Mouse (Mus musculus): Measurements from ENCODE around the gene Nfya. TPM values are rescaled to one million over a fixed set of nuclear protein-coding genes. Genes with fewer than 3 reads are reported as not detected.

Nfya gene
- polyA plus RNA-seq, 1 experiment from 2014 or later = 15.9 TPM

DNA sequence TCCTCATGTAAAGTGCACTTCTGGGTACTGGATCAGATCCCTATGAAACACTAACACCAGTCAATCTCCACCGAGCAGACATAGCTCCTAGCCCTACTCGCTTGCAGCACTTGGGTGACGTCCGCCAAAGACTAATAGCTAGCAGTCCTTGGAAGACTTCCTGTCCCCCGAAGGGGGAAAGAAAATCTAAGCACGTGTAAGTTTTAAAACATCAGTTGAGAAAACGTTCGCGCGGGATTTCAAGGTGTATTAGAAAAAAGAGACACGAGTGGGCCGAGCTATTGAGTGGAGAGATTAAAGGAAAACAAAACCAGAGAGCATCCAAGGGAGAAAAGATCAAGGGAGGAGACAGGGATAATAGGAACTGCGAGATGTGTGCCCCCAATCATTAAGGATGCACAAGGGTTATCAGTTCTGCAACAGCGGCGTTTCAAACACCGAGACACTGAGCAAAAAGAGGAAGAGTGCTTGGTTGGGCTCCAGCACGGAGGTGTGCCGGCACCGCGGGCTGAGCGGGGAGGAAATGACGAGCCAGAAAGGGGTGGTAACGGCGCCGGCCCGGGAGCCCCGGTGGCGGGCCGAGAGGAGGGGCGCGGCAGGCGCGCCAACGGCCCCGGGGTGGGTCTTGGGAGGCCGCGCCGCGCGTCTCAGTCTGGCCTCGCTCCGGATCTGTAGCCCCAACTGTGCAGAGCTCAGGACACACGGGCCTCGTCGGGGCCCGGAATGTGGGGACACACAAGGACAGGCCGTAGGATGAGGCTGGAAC is 997 bp downstream of the Nfya start:
- peaks cover 31% of the 10 kb centered on the region for H3K4me1 ChIP-seq (replicated peaks)
- H3K9ac ChIP-seq (replicated peaks) = peak overlapping the region; percentile 99
- H3K9me3 ChIP-seq = no peaks in the 10 kb centered on the region
- ATAC-seq = peak; percentile 53
- peak overlapping the region; percentile 73 for H3K4me2 ChIP-seq (replicated peaks)
- under 1% methylated on average over 47 of the region's 47 CpGs for WGBS
- H3K36me3 ChIP-seq = peaks cover 7% of the 10 kb centered on the region; the same call in 1 of the 2 replicates
- peak overlapping the region; percentile 88 for H3K4me3 ChIP-seq (replicated peaks)
- H3K27me3 ChIP-seq = no peaks in the 10 kb centered on the region
- peak overlapping the region; percentile 100 for H3K27ac ChIP-seq

DNA sequence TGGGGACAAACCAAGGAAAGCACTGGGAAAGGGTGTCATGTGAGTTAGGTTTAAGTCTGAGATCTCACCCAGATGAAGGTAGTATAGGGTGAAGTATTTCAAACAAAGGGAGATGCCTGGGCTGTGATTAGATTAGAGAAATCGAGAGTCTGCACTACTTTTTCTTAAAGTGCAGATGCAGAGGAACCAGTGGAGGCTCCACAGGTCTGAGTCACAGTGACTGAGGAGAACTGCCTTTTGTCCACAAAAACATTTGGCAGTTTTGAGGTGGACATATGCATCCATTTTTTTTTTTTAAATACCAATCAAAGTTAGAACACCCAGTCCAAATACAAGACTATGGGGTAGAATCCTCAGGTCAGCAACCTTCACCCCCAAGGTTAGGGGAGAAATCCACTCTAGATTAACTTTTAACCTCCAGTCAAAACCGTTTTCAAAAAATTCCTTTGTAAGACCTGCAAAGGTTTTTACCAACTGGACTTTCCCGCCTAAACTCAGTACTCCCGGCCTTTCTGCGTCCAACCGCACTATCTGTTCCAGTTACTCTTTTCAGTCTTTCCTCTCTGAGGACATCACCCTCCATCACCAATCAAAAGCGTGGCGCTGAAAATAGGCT is 1.7 kb downstream of the Nfya start:
- Histone ChIP-seq H3K4me1 (replicated peaks) (peaks cover 31% of the 10 kb centered on the region), H3K36me3 (peaks cover 5% of the 10 kb centered on the region; the same call in 1 of the 2 replicates), H3K9ac (replicated peaks) (peak overlapping the region; percentile 99), H3K4me2 (replicated peaks) (peak overlapping the region; percentile 73), H3K27me3 (no peaks in the 10 kb centered on the region), H3K4me3 (replicated peaks) (peak overlapping the region; percentile 88), H3K27ac (peak overlapping the region; percentile 100), H3K9me3 (no peaks in the 10 kb centered on the region)
- WGBS = 11% methylated on average over 8 of the region's 8 CpGs
- ATAC-seq = no peak

DNA sequence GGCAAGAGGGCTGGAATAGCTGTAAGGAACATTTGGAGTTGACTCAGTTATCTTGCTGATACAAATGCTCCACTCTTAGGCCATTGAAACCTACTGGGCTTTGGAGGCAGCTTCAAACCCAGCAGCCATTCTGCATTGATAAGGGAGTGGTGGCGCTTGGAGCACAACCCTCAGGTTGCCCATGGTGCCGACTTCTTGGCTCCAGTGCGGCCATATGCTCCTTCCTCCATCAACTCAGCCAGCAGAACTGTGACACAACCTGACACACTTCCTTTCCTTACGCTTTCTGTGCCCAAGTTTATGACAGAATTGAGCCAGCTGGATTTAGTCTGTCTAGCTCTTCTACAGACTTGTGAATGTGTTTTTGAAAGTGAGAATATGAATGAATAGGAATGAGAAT is 2.6 kb downstream of the Nfya start:
- 93% methylated on average over 4 of the region's 4 CpGs for WGBS
- Histone ChIP-seq H3K27ac (no peak overlapping the region), H3K4me3 (replicated peaks) (no peak overlapping the region), H3K9me3 (no peaks in the 10 kb centered on the region), H3K9ac (replicated peaks) (0 out of 2 replicates have a peak overlapping the region, but pooled peaks have one; percentile 99), H3K27me3 (no peaks in the 10 kb centered on the region), H3K36me3 (no peaks in the 10 kb centered on the region), H3K4me2 (replicated peaks) (peak overlapping the region; percentile 73), H3K4me1 (replicated peaks) (peaks cover 30% of the 10 kb centered on the region)
- ATAC-seq = no peak

DNA sequence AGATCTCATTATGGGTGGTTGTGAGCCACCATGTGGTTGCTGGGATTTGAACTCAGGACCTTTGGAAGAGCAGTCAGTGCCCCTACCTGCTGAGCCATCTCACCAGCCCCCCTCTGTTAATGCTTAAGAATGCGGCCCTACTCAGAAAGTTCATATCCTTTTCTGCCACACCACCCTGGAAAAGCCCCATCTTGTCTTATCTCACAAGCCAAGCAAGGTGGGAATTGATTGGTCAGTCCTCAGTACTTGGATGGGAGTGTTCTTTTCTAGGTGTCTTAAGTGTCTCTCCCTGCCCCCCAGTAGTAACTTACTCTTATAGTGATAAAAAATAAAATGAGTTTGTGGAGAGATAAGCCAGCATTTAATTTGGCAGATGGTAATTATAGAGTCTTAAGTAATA is 5.0 kb downstream of the Nfya start:
- Histone ChIP-seq H3K4me3 (replicated peaks) (no peak overlapping the region), H3K36me3 (peaks cover 7% of the 10 kb centered on the region), H3K9ac (replicated peaks) (no peak overlapping the region), H3K4me1 (replicated peaks) (peaks cover 15% of the 10 kb centered on the region), H3K27ac (no peak overlapping the region), H3K9me3 (no peaks in the 10 kb centered on the region), H3K4me2 (replicated peaks) (no peak overlapping the region), H3K27me3 (no peaks in the 10 kb centered on the region)
- no peak for ATAC-seq
- 79% methylated on average over 1 of the region's 1 CpGs for WGBS

DNA sequence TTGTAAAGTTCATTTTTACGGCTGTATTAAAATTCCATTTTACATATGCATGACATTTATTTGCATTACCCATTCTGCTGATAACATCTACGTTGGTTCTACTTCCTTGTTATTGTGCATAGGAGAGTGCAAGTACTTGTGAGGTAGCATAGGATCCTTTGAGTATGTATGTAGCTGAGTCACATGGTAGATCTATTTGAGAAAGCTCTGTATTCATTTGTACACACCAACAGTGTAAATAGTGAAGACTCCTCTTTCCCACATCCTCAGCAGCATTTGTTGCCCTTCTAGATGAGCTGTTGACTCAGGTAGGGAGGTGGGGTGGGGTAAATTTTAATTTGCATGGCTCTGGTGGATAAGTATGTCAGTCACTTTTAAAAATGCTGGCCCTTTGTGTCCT is 5.9 kb downstream of the Nfya start:
- Histone ChIP-seq H3K4me1 (replicated peaks) (peaks cover 15% of the 10 kb centered on the region), H3K36me3 (peaks cover 15% of the 10 kb centered on the region), H3K4me2 (replicated peaks) (no peak overlapping the region), H3K27ac (no peak overlapping the region), H3K27me3 (no peaks in the 10 kb centered on the region), H3K9ac (replicated peaks) (no peak overlapping the region), H3K4me3 (replicated peaks) (no peak overlapping the region), H3K9me3 (no peaks in the 10 kb centered on the region)
- ATAC-seq = no peak
- WGBS = 94% methylated on average over 2 of the region's 2 CpGs

DNA sequence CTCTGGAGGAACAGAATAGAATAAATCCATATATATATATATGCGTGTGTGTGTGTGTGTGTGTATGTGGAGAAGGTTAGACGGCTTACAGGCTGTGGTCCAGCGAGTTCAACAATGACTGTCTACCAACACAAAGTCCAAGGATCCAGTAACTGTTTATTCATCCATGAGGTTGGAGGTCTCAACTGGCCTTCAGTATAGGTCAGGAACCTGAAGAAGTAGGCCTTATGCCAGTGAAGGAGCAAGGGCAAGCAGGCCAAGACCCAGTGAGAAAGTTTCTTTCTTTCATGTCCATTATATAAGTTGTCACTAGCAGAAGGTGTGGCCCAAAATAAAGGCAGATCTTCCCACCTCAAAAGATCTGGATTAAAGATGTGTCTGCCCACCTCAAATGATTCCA is 7.0 kb downstream of the Nfya start:
- Histone ChIP-seq H3K4me3 (replicated peaks) (no peak overlapping the region), H3K4me1 (replicated peaks) (peaks cover 8% of the 10 kb centered on the region), H3K27me3 (no peaks in the 10 kb centered on the region), H3K36me3 (peaks cover 25% of the 10 kb centered on the region), H3K9me3 (no peaks in the 10 kb centered on the region), H3K27ac (no peak overlapping the region), H3K4me2 (replicated peaks) (no peak overlapping the region), H3K9ac (replicated peaks) (no peak overlapping the region)
- WGBS = 94% methylated on average over 3 of the region's 3 CpGs
- ATAC-seq = no peak

DNA sequence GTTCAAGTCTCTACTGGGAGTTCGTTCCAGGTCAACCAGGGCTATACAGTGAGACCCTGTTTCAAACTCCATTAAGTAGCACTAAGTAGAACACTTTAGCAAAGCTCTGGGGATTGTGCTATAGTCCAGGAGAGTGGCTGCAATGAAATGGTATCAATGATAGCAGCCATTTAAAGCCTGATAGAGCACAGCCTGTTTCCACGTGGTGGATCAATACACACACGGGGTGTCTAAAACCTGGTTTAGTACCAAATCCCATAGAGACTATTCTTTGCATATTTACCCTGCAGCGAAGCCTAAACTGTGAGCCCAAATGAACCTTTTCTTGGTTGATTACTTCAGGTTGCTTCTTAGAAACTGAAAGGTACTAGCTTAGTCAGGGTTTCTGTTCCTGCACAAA is 8.0 kb downstream of the Nfya start:
- Histone ChIP-seq H3K27ac (no peak overlapping the region), H3K4me3 (replicated peaks) (no peak overlapping the region), H3K9ac (replicated peaks) (no peak overlapping the region), H3K9me3 (no peaks in the 10 kb centered on the region), H3K4me2 (replicated peaks) (no peak overlapping the region), H3K36me3 (peaks cover 26% of the 10 kb centered on the region), H3K27me3 (no peaks in the 10 kb centered on the region), H3K4me1 (replicated peaks) (no peaks in the 10 kb centered on the region)
- ATAC-seq = no peak
- WGBS = 81% methylated on average over 4 of the region's 4 CpGs

DNA sequence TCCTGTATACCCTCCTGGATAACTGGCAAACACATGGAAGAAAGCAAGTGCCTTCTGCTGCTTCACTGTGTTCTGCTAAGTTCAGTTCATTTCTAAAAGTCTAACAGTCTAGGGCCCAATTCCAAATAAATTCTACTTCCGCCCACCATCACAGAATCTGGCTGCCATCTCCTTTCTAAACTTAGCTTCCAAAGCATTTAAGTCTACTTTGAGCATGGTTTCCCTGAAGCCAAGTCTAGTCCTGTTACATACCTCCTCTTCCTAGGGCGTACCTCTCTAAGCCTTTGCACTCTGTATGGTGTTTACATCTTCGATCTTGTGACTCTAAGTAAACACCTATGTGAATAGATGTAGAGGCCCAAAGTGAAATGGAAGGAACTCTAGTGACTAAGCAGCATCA is 17.1 kb downstream of the Nfya start:
- no peaks in the 10 kb centered on the region for H3K27me3 ChIP-seq
- no peak overlapping the region for H3K9ac ChIP-seq (replicated peaks)
- no peaks in the 10 kb centered on the region for H3K4me1 ChIP-seq (replicated peaks)
- H3K4me2 ChIP-seq (replicated peaks) = no peak overlapping the region
- ATAC-seq = no peak
- no peaks in the 10 kb centered on the region for H3K9me3 ChIP-seq
- no peak overlapping the region for H3K27ac ChIP-seq
- peaks cover 89% of the 10 kb centered on the region for H3K36me3 ChIP-seq
- WGBS = 96% methylated on average over 3 of the region's 3 CpGs
- no peak overlapping the region for H3K4me3 ChIP-seq (replicated peaks)

DNA sequence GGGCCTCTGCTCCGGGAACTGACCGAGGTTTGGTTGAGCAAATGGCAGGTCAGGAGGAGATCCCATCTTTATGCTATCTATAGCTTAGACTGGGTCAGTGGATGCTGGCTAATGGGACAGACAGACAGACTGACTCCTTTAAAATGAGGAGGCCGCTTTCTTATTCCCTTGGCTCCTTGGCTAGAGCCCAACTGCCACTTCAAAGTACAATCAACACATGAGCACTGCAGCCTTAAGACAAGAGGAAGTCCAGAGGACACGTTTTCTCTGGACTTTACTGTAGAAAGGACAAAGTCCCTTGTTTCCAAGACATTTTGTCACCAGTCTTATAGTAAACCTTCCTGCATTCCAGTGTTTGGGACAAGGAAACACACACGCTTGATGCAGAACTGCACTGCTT is 18.3 kb downstream of the Nfya start:
- no peak for ATAC-seq
- no peak overlapping the region for H3K27ac ChIP-seq
- 95% methylated on average over 5 of the region's 5 CpGs for WGBS
- H3K4me2 ChIP-seq (replicated peaks) = no peak overlapping the region
- H3K36me3 ChIP-seq = peaks cover 98% of the 10 kb centered on the region
- no peak overlapping the region for H3K9ac ChIP-seq (replicated peaks)
- H3K4me3 ChIP-seq (replicated peaks) = no peak overlapping the region
- H3K4me1 ChIP-seq (replicated peaks) = no peaks in the 10 kb centered on the region
- H3K9me3 ChIP-seq = no peaks in the 10 kb centered on the region
- H3K27me3 ChIP-seq = no peaks in the 10 kb centered on the region

DNA sequence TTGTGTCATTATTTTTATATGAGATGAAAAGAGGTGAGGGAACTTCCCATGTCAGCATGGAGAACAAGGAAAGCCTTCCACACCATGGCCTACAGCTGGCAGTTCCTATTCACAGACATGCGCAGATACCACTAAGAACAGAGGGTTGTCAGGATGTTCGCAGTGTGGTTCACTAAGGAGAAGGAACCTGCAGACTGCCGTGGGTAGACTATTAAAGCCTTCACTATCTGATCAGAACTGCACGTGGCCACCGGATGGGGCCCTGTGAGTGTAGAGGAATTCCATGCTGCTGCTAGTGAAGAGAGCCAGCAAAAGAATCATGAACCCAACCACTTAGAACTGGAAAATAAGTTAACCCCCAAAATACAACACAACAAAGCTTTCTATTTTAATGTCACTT is 20.3 kb downstream of the Nfya start:
- no peak for ATAC-seq
- Histone ChIP-seq H3K27me3 (no peaks in the 10 kb centered on the region), H3K4me1 (replicated peaks) (no peaks in the 10 kb centered on the region), H3K9me3 (no peaks in the 10 kb centered on the region), H3K27ac (no peak overlapping the region), H3K36me3 (peaks cover 88% of the 10 kb centered on the region), H3K4me2 (replicated peaks) (no peak overlapping the region), H3K9ac (replicated peaks) (no peak overlapping the region), H3K4me3 (replicated peaks) (no peak overlapping the region)
- 93% methylated on average over 5 of the region's 5 CpGs for WGBS

DNA sequence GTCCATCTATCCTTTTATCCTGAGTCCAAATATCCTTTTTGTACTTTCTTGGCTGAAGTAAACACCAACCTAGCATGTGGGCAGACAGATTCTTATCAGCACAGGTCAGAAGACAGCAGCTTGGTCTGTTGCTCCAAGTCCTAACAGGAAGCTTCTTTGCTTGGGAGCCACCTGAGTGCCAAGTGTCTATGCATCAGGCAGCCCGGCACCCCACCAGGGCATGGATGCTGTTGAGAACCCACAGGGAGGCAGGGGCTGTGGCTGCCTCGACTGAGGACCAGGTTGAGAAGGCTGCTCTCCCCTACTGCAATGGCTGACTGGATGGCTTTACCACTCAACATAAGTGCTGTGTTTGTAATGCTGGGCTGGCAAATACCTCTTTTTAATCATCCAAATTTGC is 21.0 kb downstream of the Nfya start:
- 96% methylated on average over 2 of the region's 2 CpGs for WGBS
- Histone ChIP-seq H3K9ac (replicated peaks) (no peak overlapping the region), H3K27me3 (no peaks in the 10 kb centered on the region), H3K4me3 (replicated peaks) (no peak overlapping the region), H3K4me1 (replicated peaks) (no peaks in the 10 kb centered on the region), H3K36me3 (peaks cover 81% of the 10 kb centered on the region), H3K27ac (no peak overlapping the region), H3K4me2 (replicated peaks) (no peak overlapping the region), H3K9me3 (no peaks in the 10 kb centered on the region)
- no peak for ATAC-seq

DNA sequence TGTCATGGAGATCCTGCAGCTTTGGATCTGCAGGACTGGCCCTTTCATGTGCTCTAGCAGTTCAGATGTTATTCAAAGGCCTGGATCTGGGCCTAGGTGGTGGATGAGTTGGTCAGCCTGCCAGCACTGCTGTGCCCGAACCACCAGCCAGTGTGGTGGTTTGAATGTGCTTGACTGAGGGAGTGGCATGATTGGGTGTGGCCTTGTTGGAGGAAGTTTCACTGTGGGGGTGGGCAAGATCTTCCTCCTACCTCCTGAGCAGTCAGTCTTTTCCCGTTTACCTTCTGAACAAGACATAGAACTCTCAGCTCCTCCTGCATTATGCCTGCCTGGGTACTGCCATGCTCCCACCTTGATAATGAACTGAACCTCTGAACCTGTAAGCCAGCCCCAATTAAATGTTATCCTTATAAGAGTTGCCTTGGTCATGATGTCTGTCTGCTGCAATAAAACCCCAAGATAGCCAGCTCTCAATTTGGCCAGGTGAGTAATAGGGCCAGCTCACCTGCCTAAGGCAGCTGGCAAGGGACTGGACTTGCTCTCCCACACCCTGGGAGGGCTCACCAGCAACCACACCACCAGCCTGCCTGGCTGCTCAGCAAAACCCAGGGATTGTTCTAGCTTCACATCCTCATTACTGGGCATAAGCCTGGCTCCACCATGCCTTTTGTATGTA is 23.8 kb downstream of the Nfya start:
- Histone ChIP-seq H3K9me3 (no peaks in the 10 kb centered on the region), H3K4me3 (replicated peaks) (no peak overlapping the region), H3K27me3 (no peaks in the 10 kb centered on the region), H3K4me1 (replicated peaks) (no peaks in the 10 kb centered on the region), H3K9ac (replicated peaks) (no peak overlapping the region), H3K27ac (no peak overlapping the region), H3K4me2 (replicated peaks) (no peak overlapping the region), H3K36me3 (peaks cover 53% of the 10 kb centered on the region)
- ATAC-seq = no peak
- WGBS = 78% methylated on average over 2 of the region's 2 CpGs
